Mouse (Mus musculus) c-Kit-positive CD71-positive TER-119-positive erythroid progenitor cells, embryonic 14.5 days (primary cell): ENCODE data around the gene Pcsk6.

Source experiments
- DNase-seq: peaks from one replicate; pipeline ENCODE4 v3.0.0-alpha.2; 2013; ENCODE audit warnings: low spot score

Pcsk6 gene

GRCm38 (mm10) chr7:66001797-66002196 lies 140.3 kb downstream of the Pcsk6 start:
- DNase-seq, result no peak

GRCm38 (mm10) chr7:66003447-66003846 lies 141.9 kb downstream of the Pcsk6 start:
- DNase-seq, result no peak

DNA sequence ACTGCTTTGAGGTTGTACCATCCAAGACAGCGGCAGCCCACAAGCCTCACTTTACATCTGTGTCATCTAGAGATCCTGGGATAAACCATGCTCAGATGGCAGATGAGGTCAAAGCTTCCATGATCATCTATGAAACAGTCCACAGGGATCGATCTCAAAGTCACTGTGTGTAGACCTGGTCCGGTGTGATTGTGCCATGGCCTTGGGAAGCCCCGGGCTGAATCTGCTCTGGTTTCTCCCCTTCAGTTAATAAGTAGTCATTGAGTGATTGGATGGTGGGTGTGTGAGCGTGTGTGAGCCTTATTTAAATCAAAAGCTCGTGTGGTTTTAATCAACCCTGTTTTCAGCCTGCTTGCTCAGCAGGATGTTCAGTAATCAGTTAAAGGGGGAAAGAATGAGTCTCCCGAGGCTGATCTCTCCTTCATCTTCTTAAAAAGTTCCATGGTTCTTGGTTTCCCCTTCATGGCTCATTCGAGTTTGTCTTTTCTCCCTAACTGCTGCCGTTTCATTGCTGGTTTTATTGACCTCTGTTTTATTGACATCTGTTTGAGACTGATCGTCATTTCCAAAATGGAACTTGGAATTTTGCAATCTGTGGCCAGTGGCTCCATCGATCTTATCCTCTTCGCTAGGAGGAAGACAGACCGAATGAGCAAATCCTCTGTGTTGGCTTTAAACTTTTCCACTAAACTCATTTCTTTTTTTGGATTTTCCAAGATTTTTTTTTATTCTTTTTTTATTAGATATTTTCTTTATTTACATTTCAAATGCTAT lies 142.5 kb downstream of the Pcsk6 start:
- DNase-seq, result no peak

DNA sequence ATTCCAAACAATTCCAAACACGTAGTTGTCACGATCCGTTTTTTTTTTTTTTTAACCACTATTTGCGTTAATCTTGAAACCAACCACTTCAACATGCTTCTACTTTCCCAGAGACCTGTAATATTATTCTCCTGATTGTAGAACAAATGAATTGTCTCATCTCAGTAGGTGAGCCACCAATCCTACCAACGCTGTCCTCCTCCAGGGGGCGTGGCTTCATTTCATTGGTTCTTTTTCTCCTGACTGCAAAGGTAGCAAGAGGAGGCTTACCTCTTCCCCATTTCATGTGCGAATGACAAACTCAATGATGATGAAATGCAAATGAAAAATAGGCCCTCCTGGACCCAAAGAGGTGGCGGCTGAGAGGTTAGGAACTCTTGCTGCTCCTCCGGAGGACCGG lies 143.5 kb downstream of the Pcsk6 start:
- DNase-seq, result no peak

GRCm38 (mm10) chr7:66008161-66008891 lies 146.8 kb downstream of the Pcsk6 start:
- no peak for DNase-seq

DNA sequence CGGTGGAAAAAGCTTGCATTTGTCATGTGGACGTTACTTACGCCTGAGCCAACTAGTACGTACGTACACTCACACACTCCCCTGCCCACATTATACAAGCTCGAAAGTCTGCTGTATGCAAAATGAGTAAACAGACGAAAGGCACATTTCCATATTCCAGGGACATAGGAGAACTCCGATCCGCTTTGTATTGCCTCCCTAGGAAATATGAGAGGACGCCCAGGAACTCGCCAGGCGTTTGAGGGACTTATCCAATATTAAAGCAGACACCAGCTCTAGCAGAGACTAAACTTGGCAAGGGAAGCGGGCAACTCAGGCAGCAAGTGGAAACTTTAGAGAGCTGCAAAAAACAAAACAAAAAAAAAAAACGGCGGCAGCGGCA lies 147.3 kb downstream of the Pcsk6 start:
- no peak for DNase-seq

- DNase-seq, result no peak
Measured at GRCm38 (mm10) chr7:66010518-66010917, 149.0 kb downstream of the Pcsk6 start.

- no peak for DNase-seq
Measured at GRCm38 (mm10) chr7:66027747-66028146, 166.2 kb downstream of the Pcsk6 start.

GRCm38 (mm10) chr7:66028766-66029512 lies 167.4 kb downstream of the Pcsk6 start:
- DNase-seq, result no peak

DNA sequence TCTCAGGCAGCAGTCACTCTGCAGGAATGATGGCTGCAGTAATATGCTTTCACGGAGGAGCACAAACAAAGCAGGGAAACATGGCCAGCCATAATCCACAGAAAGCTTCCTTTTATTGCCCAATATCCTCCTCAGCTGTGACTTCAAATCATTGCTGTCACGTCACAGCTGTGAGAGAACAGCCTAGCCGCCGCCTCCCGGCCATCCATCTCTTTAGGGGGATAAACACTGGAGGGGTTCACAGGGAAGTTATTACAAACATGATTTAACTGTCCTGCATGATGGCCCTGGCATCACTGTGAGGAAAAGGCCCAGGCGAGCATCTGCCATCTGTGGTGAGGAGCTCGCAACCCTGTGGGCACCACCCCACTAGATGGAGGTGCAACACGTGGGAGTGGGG lies 175.3 kb downstream of the Pcsk6 start:
- no peak for DNase-seq

DNA sequence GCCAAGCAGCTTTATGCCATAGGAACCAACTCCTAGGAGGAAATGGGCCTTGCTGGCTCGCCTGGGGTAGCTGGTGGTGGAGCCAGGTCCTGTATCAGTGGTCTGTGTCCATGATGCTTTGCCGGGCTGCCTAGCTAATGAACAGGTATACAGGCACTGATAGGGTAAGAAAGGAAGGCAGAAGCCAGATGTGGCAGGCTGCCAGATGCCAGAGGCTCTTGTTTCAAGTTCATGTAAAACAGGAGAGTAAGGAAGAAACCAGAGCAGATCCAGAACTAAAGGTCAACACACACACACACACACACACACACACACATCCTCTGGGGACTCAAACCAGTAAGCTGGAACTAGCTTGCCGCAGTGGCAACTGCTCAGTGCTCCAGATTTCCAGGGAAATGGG lies 176.7 kb downstream of the Pcsk6 start:
- no peak for DNase-seq

DNA sequence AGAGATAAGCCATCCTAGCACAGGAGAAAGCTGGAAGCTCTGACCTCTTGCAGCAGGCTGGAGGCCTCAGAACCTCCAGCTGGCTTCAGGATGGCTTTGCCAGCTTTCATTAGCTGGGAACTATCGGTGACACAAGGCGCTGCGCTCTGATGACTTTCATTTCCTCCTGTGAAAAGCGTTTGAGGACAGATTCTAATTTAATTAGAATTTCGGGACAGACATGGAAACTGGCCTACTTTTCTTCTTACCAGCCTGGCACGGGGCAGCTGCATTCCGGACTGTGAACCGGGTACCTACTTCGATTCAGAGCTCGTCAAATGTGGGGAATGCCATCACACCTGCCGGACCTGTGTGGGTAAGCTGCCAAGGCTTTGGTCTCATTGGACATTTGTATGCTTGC lies 177.2 kb downstream of the Pcsk6 start:
- DNase-seq, result no peak

GRCm38 (mm10) chr7:66040026-66040814 lies 178.7 kb downstream of the Pcsk6 start:
- DNase-seq, result no peak

GRCm38 (mm10) chr7:66043552-66044459 lies 182.3 kb downstream of the Pcsk6 start, which contains the start of gene Gm45213:
Gene Gm45213 (plus strand): TSS chr7:66043602.
- no peak for DNase-seq

- DNase-seq, result no peak
Measured at GRCm38 (mm10) chr7:66044617-66045016, 183.1 kb downstream of the Pcsk6 start.

DNA sequence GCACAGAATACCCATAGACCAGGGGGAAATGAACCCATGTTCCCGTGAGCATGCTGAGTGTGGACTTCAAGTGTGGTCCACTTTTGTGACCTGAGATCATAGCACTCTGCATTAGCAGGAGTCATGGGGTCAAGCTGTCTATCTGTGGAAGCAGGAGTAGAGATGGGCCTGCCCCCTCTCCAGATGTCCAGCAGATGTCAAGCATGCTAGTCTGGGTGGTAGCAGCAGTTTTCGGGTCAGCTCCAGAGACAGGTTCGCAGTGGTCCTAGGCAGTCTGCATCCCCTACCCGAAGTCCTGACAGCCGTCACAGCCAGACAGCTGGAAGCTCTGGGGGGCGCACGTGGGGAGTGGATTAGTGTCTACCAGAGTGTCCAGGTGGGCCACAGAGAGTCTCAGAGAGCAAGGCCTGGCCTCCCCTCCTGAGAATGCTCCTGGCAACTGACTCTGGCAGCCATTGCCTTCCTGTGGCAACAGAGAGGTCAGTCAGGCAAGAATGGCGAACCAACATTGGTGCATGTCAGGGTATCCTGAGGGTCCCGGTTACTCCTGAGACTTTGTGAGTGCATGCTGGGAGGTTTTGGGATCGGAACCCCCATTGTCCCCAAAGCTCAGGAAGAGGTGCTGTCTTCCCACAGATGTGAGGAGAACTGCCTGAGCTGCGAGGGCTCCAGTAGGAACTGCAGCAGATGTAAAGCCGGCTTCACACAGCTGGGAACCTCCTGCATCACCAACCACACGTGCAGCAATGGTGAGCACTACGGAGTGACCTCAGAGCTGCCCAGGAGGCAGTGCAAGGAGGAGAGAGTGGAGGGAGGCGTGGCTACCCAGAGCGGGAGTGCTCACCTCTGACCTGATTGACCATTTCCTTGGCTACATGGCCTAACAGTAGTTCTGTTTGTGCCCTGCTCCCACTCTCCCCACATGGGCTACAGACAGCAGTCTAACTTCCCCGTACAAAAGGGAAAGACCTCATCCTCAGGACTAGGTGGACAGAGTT lies 185.7 kb downstream of the Pcsk6 start:
- no peak for DNase-seq

DNA sequence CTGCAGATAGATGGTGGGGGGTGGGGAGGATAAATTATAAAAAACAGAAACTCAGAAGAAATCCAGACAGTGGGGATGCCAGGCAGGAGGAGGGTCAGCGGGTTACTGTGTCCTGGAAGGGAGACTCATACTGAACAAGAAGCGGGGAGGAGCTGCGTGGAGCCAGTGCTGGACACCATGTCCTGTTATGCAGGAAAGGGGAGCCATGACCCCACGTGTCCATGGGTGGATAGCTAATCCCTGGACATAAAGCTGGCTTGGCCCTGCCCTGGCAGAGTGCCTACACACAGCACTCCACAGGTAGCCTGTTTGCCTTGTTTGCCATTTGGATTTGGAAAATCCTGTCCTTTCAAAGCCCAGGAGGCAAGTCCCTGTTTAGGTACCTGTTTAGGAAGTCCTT lies 186.4 kb downstream of the Pcsk6 start:
- no peak for DNase-seq

DNA sequence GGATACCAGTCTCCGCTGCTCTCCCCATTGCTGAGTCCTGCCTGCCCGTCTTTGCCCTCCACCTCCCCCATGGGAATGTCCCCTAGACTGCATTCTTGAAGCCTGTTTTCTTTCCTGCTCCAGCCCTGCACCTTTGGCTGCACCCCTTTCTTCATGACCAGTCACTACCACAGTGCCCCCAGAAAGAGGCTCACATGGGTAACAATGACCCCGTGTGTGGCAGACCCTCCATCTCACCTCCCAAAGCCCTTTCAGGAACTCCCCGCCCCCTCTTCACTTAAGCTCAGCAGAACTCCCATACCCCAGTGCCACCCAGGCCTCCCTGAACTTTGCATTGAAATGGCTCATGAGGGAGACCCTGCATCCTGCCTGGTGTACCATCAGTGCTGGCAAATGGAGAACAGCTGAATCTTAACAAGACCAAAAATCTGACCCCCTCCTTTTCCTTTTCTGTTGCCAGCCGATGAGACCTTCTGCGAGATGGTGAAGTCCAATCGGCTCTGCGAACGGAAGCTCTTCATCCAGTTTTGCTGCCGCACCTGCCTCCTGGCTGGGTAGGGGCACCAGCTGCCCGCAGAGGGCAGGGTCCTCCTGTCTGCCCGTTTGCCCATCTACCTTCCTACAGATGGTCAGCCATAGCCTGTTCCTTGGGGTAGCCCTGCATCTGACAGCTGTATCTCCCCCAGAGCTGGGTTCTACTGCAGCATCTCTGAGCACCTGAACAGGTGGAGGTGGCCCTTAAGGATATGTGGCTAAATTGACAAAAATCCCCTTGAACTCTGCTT lies 187.1 kb downstream of the Pcsk6 start:
- DNase-seq, result no peak

GRCm38 (mm10) chr7:66053946-66054483 lies 192.5 kb downstream of the Pcsk6 start:
- DNase-seq, result no peak
